Mouse (Mus musculus) thymus, adult 2 months (tissue): Measurements from ENCODE around the gene Dscam.

Source experiments
- CTCF ChIP-seq: fragments of 200-500 bp; IDR thresholded peaks from 2 replicates; pipeline ENCODE4 v1.5.1; 2012; ENCODE audit warnings: mild to moderate bottlenecking, control low read depth, low read length, moderate library complexity, borderline replicate concordance; ENCODE audit not compliant: control insufficient read depth, poor library complexity, insufficient read depth; ENCODE audit errors: extremely low read depth
- POLR2A ChIP-seq: fragments of 200-500 bp; IDR thresholded peaks from 2 replicates; pipeline ENCODE4 v1.6.1; 2012; ENCODE audit warnings: mild to moderate bottlenecking, low read length, control low read depth, moderate library complexity; ENCODE audit not compliant: control insufficient read depth, poor library complexity, insufficient read depth; ENCODE audit errors: extremely low read depth

DNA sequence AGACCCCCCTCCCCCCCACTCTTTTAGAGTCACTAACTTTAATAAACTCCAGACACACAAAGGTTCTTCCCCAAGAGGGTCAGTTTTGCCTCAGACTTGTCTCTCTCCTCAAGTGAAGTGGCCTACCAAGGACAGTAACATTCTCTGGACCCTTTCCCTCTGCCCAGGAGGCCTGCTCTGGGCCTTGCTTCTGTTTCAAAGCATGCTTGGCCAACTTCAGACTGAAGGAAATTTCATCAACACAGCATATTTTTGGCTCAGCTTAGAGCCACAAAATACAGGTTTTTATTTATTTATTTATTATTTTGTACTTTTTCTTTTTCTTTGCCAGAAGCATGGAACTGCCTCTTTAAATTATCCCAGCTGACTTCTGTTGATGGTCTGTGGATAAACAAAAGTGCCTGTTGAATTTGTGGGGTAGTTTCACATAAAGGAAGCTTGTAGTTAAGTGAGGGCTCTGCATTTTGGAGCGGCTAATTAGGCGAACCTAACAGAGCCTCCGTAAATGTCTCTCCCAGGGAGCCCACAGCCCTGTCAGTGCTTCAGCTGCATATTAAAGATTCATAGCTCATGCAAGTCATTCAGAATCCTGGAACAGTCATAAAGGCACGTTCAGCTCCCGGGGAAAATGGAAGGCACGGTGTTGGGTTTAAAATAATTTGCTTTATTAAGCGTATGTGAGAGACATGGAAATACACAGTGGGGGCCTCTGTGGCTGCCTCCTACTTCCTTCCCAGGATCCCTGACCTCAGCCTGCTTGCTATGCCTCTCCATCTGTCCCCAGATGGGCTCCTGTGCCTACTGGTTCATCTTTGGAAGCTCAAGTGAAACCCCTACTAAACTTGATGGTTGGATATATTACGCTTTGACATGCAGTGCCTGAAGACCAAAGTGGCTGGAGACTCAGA lies 606.9 kb downstream of the Dscam start:
- TF ChIP-seq CTCF (no peak), POLR2A (no peak)
